In genomic region chr3:53594471-53594870, GRCm38 (mm10) we compare ENCODE assay signal across 17 mouse cellular contexts.
"Had no signal": no experiment of that assay in that cellular context is flagged by ENCODE, and none has a peak within 500 bp of the region (broad histone marks: within the 10 kb centered on the region; RNA-seq: fewer than 3 reads in every experiment).

No protein-coding gene starts in this region.

- DNase-seq: kidney, postnatal 10 days; kidney, postnatal 36 days; layer of hippocampus, postnatal 36 days; lung, adult 18-20 months; lung, postnatal 10 days; lung, postnatal 36 days; thymus, adult 18-20 months; thymus, postnatal 36 days had no signal

- ATAC-seq: midbrain, embryonic 13.5 days; midbrain, embryonic 16.5 days had no signal

- H3K9ac ChIP-seq: liver, embryonic 14.5 days; lung, embryonic 15.5 days; midbrain, embryonic 13.5 days; neural tube, embryonic 13.5 days had no signal

- H3K4me2 ChIP-seq: lung, embryonic 15.5 days; midbrain, embryonic 13.5 days; neural tube, embryonic 13.5 days had no signal

- H3K9me3 ChIP-seq: lung, embryonic 15.5 days; megakaryocyte, embryonic 14.5 days; midbrain, embryonic 10.5 days; midbrain, embryonic 13.5 days; neural tube, embryonic 13.5 days had no signal

- H3K27me3 ChIP-seq: lung, embryonic 15.5 days; megakaryocyte, embryonic 14.5 days; midbrain, embryonic 13.5 days; neural tube, embryonic 13.5 days had no signal

- H3K36me3 ChIP-seq: lung, embryonic 15.5 days; midbrain, embryonic 10.5 days; midbrain, embryonic 13.5 days; neural tube, embryonic 13.5 days had no signal

- H3K4me3 ChIP-seq: left cerebral cortex, adult 2 months; lung, embryonic 15.5 days; megakaryocyte, embryonic 14.5 days; midbrain, embryonic 10.5 days; midbrain, embryonic 13.5 days; myocyte; neural tube, embryonic 13.5 days had no signal

- H3K27ac ChIP-seq: left cerebral cortex, adult 2 months; liver, embryonic 14.5 days; lung, embryonic 15.5 days; midbrain, embryonic 10.5 days; midbrain, embryonic 13.5 days; neural tube, embryonic 13.5 days had no signal
